Mouse (Mus musculus) right cerebral cortex, postnatal 14 days (tissue): Measurements from ENCODE around the gene Dlgap4.

Experiments
- DNase-seq: peaks from one replicate; pipeline ENCODE4 v3.0.0; 2022

Gene Dlgap4

GRCm38 (mm10) chr2:156663162-156663561 lies 49.7 kb downstream of the Dlgap4 start:
- DNase-seq: no peak

DNA sequence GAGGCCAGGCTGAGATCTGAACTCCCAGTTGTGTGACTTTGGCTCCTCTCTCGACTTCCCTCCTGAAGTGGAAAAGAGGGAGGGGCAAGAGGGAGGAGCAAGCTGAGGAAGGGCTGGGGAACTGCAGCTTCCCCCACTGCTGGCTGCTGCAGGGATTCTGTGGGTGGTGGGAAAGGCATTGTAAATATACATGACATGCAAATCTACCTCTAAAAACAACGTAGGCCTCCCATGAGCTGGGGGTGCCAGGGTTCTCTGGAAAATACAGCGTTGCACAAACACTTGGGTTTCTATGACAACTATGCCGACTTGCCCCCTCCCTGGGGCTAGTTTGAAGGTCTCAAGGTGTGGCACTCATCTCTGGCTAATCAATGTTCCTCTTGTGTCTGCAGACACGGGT lies 50.9 kb downstream of the Dlgap4 start:
- peak; percentile 37 for DNase-seq

DNA sequence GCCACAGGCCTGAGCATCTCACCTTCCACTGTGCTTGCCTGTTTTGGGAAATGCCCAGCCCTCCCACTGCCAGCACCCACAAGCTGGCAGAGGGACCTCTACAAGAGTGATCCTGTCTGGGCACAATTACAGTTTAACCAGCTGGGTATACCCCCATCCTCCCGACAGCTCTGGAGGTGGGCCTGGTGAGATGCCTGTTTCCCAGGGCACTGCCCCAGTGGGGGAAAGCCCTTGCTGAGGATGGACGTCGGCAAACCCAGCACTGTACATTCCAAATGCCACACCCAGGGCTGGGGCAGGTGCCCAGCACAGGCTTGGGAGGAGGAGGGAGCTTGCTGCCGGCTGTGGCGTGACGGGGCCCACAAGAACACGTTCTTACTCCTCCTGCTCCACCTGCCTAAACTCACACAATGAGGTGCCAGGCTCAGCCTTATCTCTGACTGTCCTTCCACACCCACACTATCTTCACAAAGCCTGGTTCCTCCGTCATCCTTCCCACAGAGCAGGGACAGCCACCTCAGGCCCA lies 51.6 kb downstream of the Dlgap4 start:
- DNase-seq: no peak

DNA sequence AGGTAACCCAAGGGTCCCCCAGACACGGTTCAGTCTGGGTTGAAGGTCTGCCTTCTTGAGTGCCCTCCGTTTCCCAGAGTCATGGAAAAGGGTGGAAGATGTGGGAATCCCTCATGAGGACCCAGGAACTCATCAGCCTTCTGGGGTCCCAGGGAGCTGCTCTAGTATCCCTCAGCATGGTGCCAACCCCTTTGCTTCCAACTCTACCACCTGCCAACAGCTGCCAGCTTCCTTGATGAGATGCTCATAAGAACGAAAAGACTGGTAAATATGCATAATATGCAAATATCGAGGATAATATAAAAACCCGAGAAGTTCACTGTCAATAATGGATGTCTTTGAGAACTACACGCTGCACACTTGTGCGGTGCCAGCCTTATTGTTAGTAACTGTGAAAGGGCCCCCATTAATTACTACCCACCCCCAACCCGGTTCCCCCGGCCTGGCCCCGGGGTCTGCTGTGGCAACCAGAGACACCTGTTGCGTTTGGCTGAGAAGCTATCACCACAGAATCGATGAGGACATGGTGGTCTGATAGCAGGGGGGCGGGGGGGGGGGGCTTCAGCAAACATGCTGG lies 52.2 kb downstream of the Dlgap4 start:
- DNase-seq: no peak

- DNase-seq: peak; percentile 81
Measured at GRCm38 (mm10) chr2:156666231-156666630, 52.7 kb downstream of the Dlgap4 start.

DNA sequence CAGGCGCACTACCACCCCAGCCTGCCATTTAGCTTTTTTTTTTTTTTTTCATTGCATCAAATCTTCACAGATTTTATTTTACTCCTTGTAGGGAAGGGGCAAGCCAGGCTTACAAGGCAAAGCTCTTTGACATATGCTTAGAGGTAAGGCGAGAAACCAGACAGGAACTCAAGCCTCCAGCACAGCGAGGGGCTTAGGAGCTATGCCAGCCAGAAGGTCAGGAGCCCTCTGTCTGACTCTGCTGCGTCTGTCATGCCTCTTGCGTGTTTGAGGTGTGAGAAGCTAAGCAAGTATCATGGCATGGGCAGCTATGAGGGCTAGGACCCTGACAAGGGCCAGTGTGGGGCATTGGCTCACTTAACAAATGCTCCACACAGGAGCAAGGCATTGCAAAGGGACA lies 53.8 kb downstream of the Dlgap4 start:
- no peak for DNase-seq

DNA sequence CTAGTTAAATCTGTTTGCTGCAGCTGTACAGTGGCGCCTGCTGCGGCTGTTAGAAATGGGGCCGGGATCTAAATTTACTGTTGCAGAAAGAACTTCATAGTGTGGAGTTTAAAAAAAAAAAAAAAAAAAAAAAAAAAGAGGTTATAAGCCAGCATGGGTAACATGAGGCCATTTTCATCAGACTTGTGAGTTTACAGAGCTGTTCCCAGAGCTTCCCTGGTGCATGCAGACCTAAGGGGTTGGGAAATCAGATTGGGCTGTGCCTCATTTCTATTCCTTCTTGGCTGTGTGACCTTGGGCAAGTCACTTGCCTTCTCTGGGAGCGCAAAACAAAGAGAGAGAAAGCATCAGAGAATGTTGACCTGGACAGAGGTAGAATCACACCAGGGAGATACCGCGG lies 55.1 kb downstream of the Dlgap4 start:
- DNase-seq: no peak

GRCm38 (mm10) chr2:156673307-156673706 lies 59.8 kb downstream of the Dlgap4 start:
- peak; percentile 66 for DNase-seq

DNA sequence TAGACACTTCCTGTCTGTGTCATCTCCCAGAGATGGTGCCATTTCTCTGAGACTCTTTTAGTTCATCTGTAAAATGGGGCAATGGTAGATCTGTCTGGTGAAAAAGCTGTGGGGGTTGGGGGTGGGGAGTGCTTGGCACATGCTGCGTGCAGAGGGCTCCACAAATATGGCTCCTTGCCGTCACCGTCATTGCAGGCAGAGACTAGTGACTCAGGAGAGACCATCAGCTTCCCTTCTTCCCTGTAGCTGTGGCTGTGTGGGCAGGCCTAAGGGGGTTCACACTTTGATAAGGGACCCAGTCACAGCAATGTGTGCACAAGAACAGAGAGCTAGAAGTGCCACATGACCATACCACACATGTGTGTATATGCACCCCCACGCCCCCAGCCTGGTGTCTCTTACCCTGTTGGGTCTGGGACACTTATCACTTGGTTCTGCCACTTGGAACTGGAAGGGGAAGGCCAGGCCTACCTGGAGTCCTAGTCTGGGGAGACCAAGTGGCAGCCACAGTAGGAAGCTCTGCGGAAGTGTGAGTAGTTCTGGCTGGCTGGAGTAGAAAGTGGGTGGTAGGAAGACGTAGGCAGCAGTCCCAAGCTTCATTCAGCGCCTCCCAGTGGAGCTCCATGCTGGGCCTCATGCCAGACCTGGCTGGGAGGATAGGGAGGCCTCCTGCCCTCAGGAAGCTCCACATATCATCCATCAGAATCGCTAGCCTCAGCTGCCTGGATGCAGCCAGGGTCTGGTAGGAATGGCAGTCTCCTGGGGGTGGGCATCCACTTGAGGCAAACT lies 60.6 kb downstream of the Dlgap4 start:
- DNase-seq: peak; percentile 58

DNA sequence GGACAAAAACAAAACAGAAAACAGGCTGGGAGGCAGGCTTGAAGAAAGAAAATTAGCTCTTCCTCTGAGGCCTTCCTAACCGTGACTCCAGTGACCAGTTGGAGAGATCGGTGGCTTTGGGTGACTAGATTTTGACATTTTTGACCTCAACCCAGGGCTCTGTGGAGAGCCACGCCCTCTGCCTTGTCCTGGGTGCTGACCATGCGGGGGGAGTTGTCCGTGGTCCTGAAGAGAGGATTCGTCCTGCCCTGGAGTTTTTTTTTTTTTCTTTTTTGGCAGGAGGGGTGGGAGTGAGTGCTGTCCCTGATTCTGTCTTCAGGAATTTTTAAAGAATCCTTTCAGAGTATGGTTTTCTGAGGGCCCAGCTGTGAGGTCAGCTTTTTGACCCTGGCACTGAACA lies 63.4 kb downstream of the Dlgap4 start:
- DNase-seq: no peak

DNA sequence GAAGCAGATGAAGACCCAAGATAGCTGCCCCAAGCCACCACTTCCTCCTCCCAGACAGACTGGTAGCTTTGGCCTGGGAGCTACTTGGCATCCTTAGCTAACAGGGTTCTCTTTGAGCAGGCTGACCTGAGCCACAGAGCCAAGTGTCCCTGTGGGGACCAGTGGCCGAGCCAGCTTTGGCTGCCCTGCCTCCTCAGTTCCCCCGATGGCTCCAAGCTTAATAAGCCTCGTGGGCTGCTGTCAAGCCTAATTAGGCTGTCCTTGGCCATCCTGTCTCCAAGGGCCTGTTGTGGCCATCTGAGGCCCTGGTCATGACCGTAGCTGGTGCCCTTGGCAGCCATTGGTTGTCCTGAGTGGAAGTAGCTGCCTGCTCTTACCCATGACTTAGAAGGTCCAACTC lies 64.6 kb downstream of the Dlgap4 start:
- DNase-seq: no peak

GRCm38 (mm10) chr2:156682965-156683364 lies 69.5 kb downstream of the Dlgap4 start:
- peak; percentile 55 for DNase-seq

GRCm38 (mm10) chr2:156685999-156686398 lies 72.5 kb downstream of the Dlgap4 start:
- DNase-seq: no peak

DNA sequence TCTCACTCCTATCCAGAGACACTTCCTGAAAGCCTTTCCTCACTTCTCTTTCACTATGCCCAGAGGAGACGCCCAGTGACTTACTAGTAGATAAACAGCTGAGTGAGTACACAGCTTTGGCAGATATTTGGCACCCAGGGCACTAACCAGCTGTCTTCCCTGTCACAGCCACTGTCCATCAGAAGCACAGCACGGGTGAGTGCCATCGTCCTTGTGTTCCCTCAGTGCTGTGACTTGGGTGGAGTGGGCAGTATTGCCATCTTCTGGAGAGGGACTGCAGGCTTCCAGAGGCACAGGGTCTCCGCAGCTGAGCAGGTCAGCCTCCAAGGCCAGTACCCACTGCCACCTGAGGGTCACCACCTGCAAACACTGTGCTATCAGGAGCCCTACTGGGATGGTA lies 73.2 kb downstream of the Dlgap4 start:
- DNase-seq: no peak

DNA sequence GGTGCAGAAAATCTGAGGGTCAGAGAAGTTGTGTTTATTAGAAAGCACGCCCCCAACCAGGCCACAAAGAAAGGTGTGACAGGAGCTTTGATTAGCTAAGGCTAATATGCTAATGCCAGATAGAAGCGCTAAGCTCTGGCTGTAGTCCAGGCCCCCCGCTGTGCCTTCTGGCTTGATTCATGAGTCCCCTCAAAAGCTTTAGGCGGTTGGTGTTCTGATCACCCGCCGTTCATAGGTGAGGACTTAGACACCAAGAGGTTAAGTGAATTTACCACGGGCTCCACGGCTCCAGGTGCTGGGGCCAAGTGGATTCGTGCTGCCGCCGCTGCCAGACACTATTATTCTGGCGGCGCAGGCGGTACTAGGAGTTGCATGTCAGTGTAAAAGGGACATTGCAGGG lies 75.1 kb downstream of the Dlgap4 start:
- DNase-seq: peak; percentile 37

DNA sequence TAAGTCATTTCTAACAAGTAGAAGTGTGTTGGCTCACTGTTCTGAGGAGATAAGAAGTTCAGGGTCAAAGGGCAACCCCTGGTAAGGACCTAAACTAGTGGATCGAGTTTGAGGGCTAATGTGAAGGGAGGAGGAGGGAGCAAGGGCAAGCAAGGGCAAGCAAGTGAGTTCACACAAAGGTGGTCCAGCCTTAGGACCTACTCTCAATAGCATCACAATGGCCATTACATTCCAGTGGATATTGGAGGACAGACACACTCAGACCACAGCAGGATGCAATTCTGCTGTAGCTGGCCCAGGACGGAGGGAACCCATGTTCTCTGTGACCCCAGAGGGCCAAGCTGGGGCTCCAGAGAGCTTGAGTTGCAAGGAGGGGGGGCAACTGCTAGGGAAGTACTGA lies 77.3 kb downstream of the Dlgap4 start:
- no peak for DNase-seq

GRCm38 (mm10) chr2:156691746-156692145 lies 78.2 kb downstream of the Dlgap4 start:
- no peak for DNase-seq

DNA sequence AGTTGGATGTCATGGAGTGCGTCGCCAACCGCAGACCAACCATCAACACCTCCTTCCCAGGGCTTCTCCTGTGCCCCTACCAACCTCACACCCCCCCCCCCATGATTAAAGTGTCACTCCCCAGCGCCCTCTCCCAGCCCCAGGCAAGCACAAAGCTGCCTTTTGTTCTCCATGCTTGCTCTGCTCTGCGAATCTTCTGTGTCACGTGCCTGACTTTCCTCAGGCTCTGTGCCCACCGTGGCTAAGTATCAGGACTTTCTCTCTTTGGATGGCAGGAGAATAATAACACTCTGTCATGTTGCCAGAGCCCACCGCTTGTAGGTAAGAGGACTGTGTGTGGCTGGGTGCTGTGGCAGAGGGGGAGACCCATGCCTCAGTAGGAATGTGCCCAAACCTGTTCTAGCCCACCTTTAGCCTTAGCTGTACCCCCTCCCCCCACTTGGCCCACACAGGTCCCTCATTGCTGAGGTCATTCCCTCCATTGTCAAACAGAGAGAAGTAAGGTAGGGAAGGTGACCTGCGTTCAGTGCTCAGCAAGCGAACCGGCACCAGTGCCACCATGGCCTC lies 79.8 kb downstream of the Dlgap4 start:
- DNase-seq: no peak

DNA sequence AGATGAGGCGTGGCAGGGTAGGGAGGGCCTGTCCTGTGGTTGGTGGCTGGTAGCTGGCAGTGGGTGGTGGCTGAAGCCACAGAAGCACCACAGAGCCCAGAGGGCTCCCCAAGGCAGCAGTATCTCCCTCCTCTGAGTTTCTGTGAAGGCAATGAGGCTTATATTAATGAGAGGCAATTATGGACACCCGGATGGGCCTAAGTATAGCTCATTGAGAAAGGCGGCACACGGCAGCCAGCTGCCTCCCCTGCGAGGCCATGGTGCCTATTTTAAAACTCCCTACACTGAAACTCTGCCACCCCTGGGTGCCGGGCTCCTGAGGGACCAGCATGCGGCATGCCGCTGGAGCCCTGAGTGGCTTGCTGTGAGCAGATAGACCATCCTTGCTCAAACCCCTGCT lies 83.8 kb downstream of the Dlgap4 start:
- DNase-seq: no peak

- no peak for DNase-seq
Measured at GRCm38 (mm10) chr2:156698168-156698567, 84.7 kb downstream of the Dlgap4 start.

- peak; percentile 75 for DNase-seq
Measured at GRCm38 (mm10) chr2:156705473-156705872, 92.0 kb downstream of the Dlgap4 start.

- DNase-seq: no peak
Measured at GRCm38 (mm10) chr2:156716683-156717082, 103.2 kb downstream of the Dlgap4 start.

DNA sequence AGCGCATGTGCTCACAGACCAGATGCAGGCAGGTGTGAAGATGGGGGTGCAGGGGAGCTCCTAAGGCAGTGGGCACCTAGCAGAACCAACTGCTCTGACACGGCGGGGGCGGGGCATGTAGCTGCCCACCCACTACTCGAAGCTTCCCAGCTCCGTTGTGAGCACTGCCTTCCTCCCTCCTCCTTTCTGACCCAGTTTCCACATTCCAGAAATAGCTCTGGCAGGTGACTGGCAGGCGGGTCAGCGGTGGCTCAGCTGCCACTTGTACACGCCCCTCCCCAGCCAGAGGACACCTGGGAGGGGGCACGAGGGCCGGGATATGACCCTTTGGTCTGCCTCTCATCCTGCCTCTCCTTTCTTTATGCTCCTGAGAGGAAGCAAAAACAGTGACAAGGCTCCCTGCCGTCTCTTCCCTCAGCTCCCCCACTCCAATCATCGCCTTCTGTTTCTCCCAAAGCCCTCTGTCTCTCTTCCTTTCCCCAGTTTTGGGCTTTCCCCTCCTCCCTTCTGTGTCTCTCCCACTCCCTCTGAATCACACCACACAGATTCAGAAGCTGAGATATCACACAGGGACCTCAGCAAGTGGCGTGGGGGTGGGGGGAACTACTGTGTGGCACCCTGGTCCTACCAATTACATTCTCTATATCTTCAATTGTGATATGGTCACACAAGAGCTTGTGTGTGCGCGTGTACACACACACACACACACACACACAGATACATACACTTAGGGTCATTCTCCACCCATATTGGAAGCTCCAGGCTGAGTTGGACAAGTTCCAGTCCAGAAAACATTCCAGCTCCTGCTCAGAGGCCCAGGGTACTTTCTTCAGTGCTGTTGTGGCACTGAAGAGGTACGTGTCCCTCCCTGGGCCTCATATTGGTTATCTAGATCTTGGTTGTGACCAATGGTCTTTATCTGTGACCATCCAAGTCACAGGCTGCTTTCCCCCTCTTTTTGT lies 104.1 kb downstream of the Dlgap4 start:
- DNase-seq: peak; percentile 67
